Mouse (Mus musculus): Measurements from ENCODE around the gene Mcub. TPM values are rescaled to one million over a fixed set of nuclear protein-coding genes. Genes with fewer than 3 reads are reported as not detected.

The Mcub gene
- total and polyA plus RNA-seq, 3 experiments = 2.9 to 3.8 (median 3.7) TPM

- no peaks in the 10 kb centered on the region for H3K27me3 ChIP-seq (replicated peaks)
- peaks cover 49 to 88% of the 10 kb centered on the region in 2 experiments for H3K36me3 ChIP-seq (replicated peaks in 1 of 2; ENCODE audit: control insufficient read depth in 1 of 2, insufficient read depth in 1 of 2, low read length in 1 of 2)
- no peak overlapping the region for H3K4me2 ChIP-seq (ENCODE audit: insufficient read depth, low read depth, poor library complexity, severe bottlenecking)
- H3K4me1 ChIP-seq (ENCODE audit: control insufficient read depth in 1 of 2, insufficient read depth in 2 of 2) = peaks cover 4 to 22% of the 10 kb centered on the region in 2 experiments; a peak in 3 of 4 replicates
- H3K9me3 ChIP-seq (replicated peaks; ENCODE audit: low read length) = no peaks in the 10 kb centered on the region
- no peak overlapping the region for H3K4me3 ChIP-seq (replicated peaks in 1 of 3; ENCODE audit: low read depth in 2 of 3, low read length in 2 of 3, poor library complexity in 1 of 3)
- in situ Hi-C loops (cut with MboI; ENCODE audit: low pct_ligation_motif_present, low pct_unique_long_range_greater_than_20kb, low sequenced_read_pairs) (no loop called here), dilution Hi-C loops (cut with MboI; ENCODE audit: extremely low pct_ligation_motif_present, extremely low pct_unique_long_range_greater_than_20kb, low sequenced_read_pairs) (no loop called here)
- no peaks in the 10 kb centered on the region for H3K79me2 ChIP-seq (replicated peaks; ENCODE audit: control insufficient read depth, extremely low read depth, insufficient read depth, poor library complexity, severe bottlenecking)
- TF ChIP-seq TBP (conservative IDR thresholded peaks at IDR 0.05; ENCODE audit: low read depth, low read length) = no peak
- TF ChIP-seq BHLHE40 (IDR thresholded peaks at IDR 0.05; ENCODE audit: low read depth, low read length) = no peak
- no peak overlapping the region for H3K27ac ChIP-seq (ENCODE audit: insufficient read depth, low read depth)
- DNase-seq (ENCODE audit: extremely low read depth) = no peak
- H3K9ac ChIP-seq (ENCODE audit: insufficient read depth, low read depth) = no peak overlapping the region
Measured at GRCm38 (mm10) chr3:130006141-130006540, 36.1 kb upstream of the Mcub start.

GRCm38 (mm10) chr3:130000926-130001325 is 30.9 kb upstream of the Mcub start:
- H3K4me3 ChIP-seq (replicated peaks in 1 of 3; ENCODE audit: low read depth in 2 of 3, low read length in 2 of 3, poor library complexity in 1 of 3) = no peak overlapping the region
- in situ Hi-C loops (cut with MboI; ENCODE audit: low pct_ligation_motif_present, low pct_unique_long_range_greater_than_20kb, low sequenced_read_pairs) (no loop called here), dilution Hi-C loops (cut with MboI; ENCODE audit: extremely low pct_ligation_motif_present, extremely low pct_unique_long_range_greater_than_20kb, low sequenced_read_pairs) (no loop called here)
- H3K9me3 ChIP-seq (replicated peaks; ENCODE audit: low read length) = no peaks in the 10 kb centered on the region
- H3K9ac ChIP-seq (ENCODE audit: insufficient read depth, low read depth) = no peak overlapping the region
- DNase-seq (ENCODE audit: extremely low read depth) = no peak
- H3K27ac ChIP-seq (ENCODE audit: insufficient read depth, low read depth) = no peak overlapping the region
- no peaks in the 10 kb centered on the region for H3K79me2 ChIP-seq (replicated peaks; ENCODE audit: control insufficient read depth, extremely low read depth, insufficient read depth, poor library complexity, severe bottlenecking)
- H3K4me2 ChIP-seq (ENCODE audit: insufficient read depth, low read depth, poor library complexity, severe bottlenecking) = no peak overlapping the region
- no peak for TF ChIP-seq POLR2A (IDR thresholded peaks at IDR 0.05; ENCODE audit: low read depth, low read length)
- no peak for TF ChIP-seq EP300 (IDR thresholded peaks at IDR 0.05; ENCODE audit: low read length)
- TF ChIP-seq NRF1 (IDR thresholded peaks at IDR 0.05; ENCODE audit: low read depth, low read length) = no peak
- no peak for TF ChIP-seq MAX (IDR thresholded peaks at IDR 0.05; ENCODE audit: low read length)
- no peak for TF ChIP-seq JUND (conservative IDR thresholded peaks at IDR 0.05; ENCODE audit: low read depth, low read length)
- no peak for TF ChIP-seq GABPA (IDR thresholded peaks at IDR 0.05; ENCODE audit: insufficient replicate concordance, low read depth, low read length)
- TF ChIP-seq NELFE (IDR thresholded peaks at IDR 0.05; ENCODE audit: low read depth, low read length) = no peak
- no peak for TF ChIP-seq ZC3H11A (IDR thresholded peaks at IDR 0.05; ENCODE audit: low read depth, low read length)
- TF ChIP-seq KAT2A (IDR thresholded peaks at IDR 0.05; ENCODE audit: insufficient replicate concordance, low read length) = no peak
- TF ChIP-seq PAX5 (IDR thresholded peaks at IDR 0.05; ENCODE audit: low read length) = no peak
- TF ChIP-seq IRF4 (IDR thresholded peaks at IDR 0.05; ENCODE audit: low read depth, low read length) = no peak
- TF ChIP-seq CHD1 (IDR thresholded peaks at IDR 0.05; ENCODE audit: low read depth, low read length) = no peak
- no peak for TF ChIP-seq USF2 (conservative IDR thresholded peaks at IDR 0.05; ENCODE audit: low read depth, low read length)
- no peak for TF ChIP-seq TCF12 (IDR thresholded peaks at IDR 0.05; ENCODE audit: low read depth, low read length)
- TF ChIP-seq SIN3A (IDR thresholded peaks at IDR 0.05; ENCODE audit: low read length) = no peak
- TF ChIP-seq POLR2AphosphoS2 (IDR thresholded peaks at IDR 0.05; ENCODE audit: low read depth, low read length) = no peak
- TF ChIP-seq RCOR1 (conservative IDR thresholded peaks at IDR 0.05; ENCODE audit: low read depth, low read length) = no peak
- TF ChIP-seq HCFC1 (IDR thresholded peaks at IDR 0.05; ENCODE audit: low read depth, low read length) = no peak
- no peak for TF ChIP-seq USF1 (IDR thresholded peaks at IDR 0.05; ENCODE audit: low read depth, low read length)
- peaks cover 57 to 90% of the 10 kb centered on the region in 2 experiments for H3K36me3 ChIP-seq (replicated peaks in 1 of 2; ENCODE audit: control insufficient read depth in 1 of 2, insufficient read depth in 1 of 2, low read length in 1 of 2)
- H3K4me1 ChIP-seq (ENCODE audit: control insufficient read depth in 1 of 2, insufficient read depth in 2 of 2) = peaks cover 4 to 22% of the 10 kb centered on the region in 2 experiments; a peak in 3 of 4 replicates
- H3K27me3 ChIP-seq (replicated peaks) = no peaks in the 10 kb centered on the region
